Mouse (Mus musculus) CH12.LX (cell line): ENCODE results near the gene Pygm. TPM values are rescaled to one million over a fixed set of nuclear protein-coding genes. Genes with fewer than 3 reads are reported as not detected.

Experiments used
- DNase-seq: peaks from one replicate; pipeline ENCODE4 v3.0.0-alpha.2; 2013; ENCODE audit errors: extremely low read depth
- H3K27ac ChIP-seq: 2 replicates; pipeline ENCODE4 v1.5.1; 2012; ENCODE audit warnings: low read depth, mild to moderate bottlenecking, control low read depth, moderate library complexity; ENCODE audit not compliant: insufficient read depth
- H3K27me3 ChIP-seq: replicated peaks from 2 replicates; pipeline ENCODE3; 2012; ENCODE audit warnings: inconsistent platforms
- H3K36me3 ChIP-seq, 2 experiments: replicated peaks in 1 of 2; 2 replicates each; pipeline versions ENCODE3 to v1.6.1; 2012; ENCODE audit warnings: inconsistent platforms in 1 of 2, low read length in 1 of 2, mild to moderate bottlenecking in 1 of 2, mixed read lengths in 1 of 2, moderate library complexity in 1 of 2; ENCODE audit not compliant: control insufficient read depth in 1 of 2, insufficient read depth in 1 of 2
- H3K4me1 ChIP-seq, 2 experiments: 2 replicates each; pipeline ENCODE4 v1.6.1; 2012; ENCODE audit warnings: inconsistent platforms in 1 of 2, moderate library complexity in 1 of 2; ENCODE audit not compliant: insufficient read depth in 2 of 2, control insufficient read depth in 1 of 2
- H3K4me2 ChIP-seq: 2 replicates; pipeline ENCODE4 v1.6.1; 2012; ENCODE audit warnings: low read depth, mild to moderate bottlenecking, control low read depth; ENCODE audit not compliant: poor library complexity, insufficient read depth, severe bottlenecking
- H3K4me3 ChIP-seq, 3 experiments: fragments of 150-350 bp in 1 of 3; sonication (generic) in 1 of 3; replicated peaks in 1 of 3; 2 replicates each; pipeline versions ENCODE3 to v1.5.1; 2011 to 2012; ENCODE audit warnings: low read depth in 2 of 3, low read length in 2 of 3, mild to moderate bottlenecking in 2 of 3, moderate library complexity in 2 of 3, control low read depth in 1 of 3, improper control_type of control experiment in 1 of 3, inconsistent platforms in 1 of 3, mixed read lengths in 1 of 3; ENCODE audit not compliant: poor library complexity in 1 of 3
- H3K79me2 ChIP-seq: replicated peaks from 2 replicates; pipeline ENCODE4 v1.6.1; 2012; ENCODE audit warnings: mild to moderate bottlenecking, moderate library complexity; ENCODE audit not compliant: control insufficient read depth, poor library complexity, insufficient read depth, severe bottlenecking; ENCODE audit errors: extremely low read depth
- H3K9ac ChIP-seq: 2 replicates; pipeline ENCODE4 v1.6.1; 2012; ENCODE audit warnings: low read depth, mild to moderate bottlenecking, control low read depth, moderate library complexity; ENCODE audit not compliant: insufficient read depth
- H3K9me3 ChIP-seq: replicated peaks from 2 replicates; pipeline ENCODE3; 2012; ENCODE audit warnings: low read length, inconsistent platforms, mixed read lengths
- BHLHE40 ChIP-seq: IDR thresholded peaks from 2 replicates; pipeline ENCODE4 v1.6.1; 2011; ENCODE audit warnings: mild to moderate bottlenecking, low read depth, low read length, improper control_type of control experiment
- CHD1 ChIP-seq: IDR thresholded peaks from 2 replicates; pipeline ENCODE4 v1.6.1; 2012; ENCODE audit warnings: low read depth, low read length, improper control_type of control experiment, inconsistent platforms
- CHD2 ChIP-seq: IDR thresholded peaks from 2 replicates; pipeline ENCODE4 v1.6.1; 2011; ENCODE audit warnings: low read length, improper control_type of control experiment
- CTCF ChIP-seq, 2 experiments: IDR thresholded peaks in 1 of 2; conservative IDR thresholded peaks in 1 of 2; 2 replicates each; pipeline ENCODE4 v1.5.1; 2011 to 2012; ENCODE audit warnings: low read depth in 2 of 2, low read length in 2 of 2, improper control_type of control experiment in 1 of 2, inconsistent platforms in 1 of 2, mild to moderate bottlenecking in 1 of 2, moderate library complexity in 1 of 2
- ELF1 ChIP-seq: IDR thresholded peaks from 2 replicates; pipeline ENCODE4 v1.6.1; 2014; ENCODE audit warnings: low read depth, mild to moderate bottlenecking, inconsistent platforms, low read length, improper control_type of control experiment
- EP300 ChIP-seq: IDR thresholded peaks from 2 replicates; pipeline ENCODE4 v1.6.1; 2011; ENCODE audit warnings: low read length, improper control_type of control experiment
- ETS1 ChIP-seq: conservative IDR thresholded peaks from 2 replicates; pipeline ENCODE4 v1.6.1; 2012; ENCODE audit warnings: low read depth, mild to moderate bottlenecking, inconsistent platforms, low read length, improper control_type of control experiment, moderate library complexity
- GABPA ChIP-seq: IDR thresholded peaks from 2 replicates; pipeline ENCODE4 v1.6.1; 2012; ENCODE audit warnings: low read depth, low read length, improper control_type of control experiment, inconsistent platforms; ENCODE audit not compliant: insufficient replicate concordance
- HCFC1 ChIP-seq: IDR thresholded peaks from 2 replicates; pipeline ENCODE4 v1.6.1; 2012; ENCODE audit warnings: low read depth, mild to moderate bottlenecking, inconsistent platforms, low read length, improper control_type of control experiment
- IRF4 ChIP-seq: IDR thresholded peaks from 2 replicates; pipeline ENCODE4 v1.6.1; 2014; ENCODE audit warnings: low read depth, mild to moderate bottlenecking, inconsistent platforms, low read length, improper control_type of control experiment
- JUND ChIP-seq: conservative IDR thresholded peaks from 2 replicates; pipeline ENCODE4 v1.6.1; 2011; ENCODE audit warnings: low read depth, low read length, improper control_type of control experiment
- KAT2A ChIP-seq: IDR thresholded peaks from 2 replicates; pipeline ENCODE4 v1.6.1; 2012; ENCODE audit warnings: low read length, improper control_type of control experiment, inconsistent platforms; ENCODE audit not compliant: insufficient replicate concordance
- MAFK ChIP-seq: IDR thresholded peaks from 2 replicates; pipeline ENCODE4 v1.6.1; 2011; ENCODE audit warnings: low read length, improper control_type of control experiment; ENCODE audit not compliant: insufficient replicate concordance
- MAZ ChIP-seq: IDR thresholded peaks from 2 replicates; pipeline ENCODE4 v1.6.1; 2012; ENCODE audit warnings: low read depth, mild to moderate bottlenecking, inconsistent platforms, low read length, improper control_type of control experiment, moderate library complexity
- MEF2A ChIP-seq: IDR thresholded peaks from 2 replicates; pipeline ENCODE4 v1.6.1; 2014; ENCODE audit warnings: low read depth, mild to moderate bottlenecking, inconsistent platforms, low read length, improper control_type of control experiment, borderline replicate concordance
- NELFE ChIP-seq: IDR thresholded peaks from 2 replicates; pipeline ENCODE4 v1.6.1; 2011; ENCODE audit warnings: low read depth, low read length, improper control_type of control experiment
- NRF1 ChIP-seq: IDR thresholded peaks from 2 replicates; pipeline ENCODE4 v1.6.1; 2014; ENCODE audit warnings: low read depth, mild to moderate bottlenecking, inconsistent platforms, low read length, improper control_type of control experiment, moderate library complexity
- PAX5 ChIP-seq: IDR thresholded peaks from 2 replicates; pipeline ENCODE4 v1.6.1; 2012; ENCODE audit warnings: low read length, inconsistent platforms, mixed read lengths
- POLR2A ChIP-seq: IDR thresholded peaks from 2 replicates; pipeline ENCODE4 v1.6.1; 2011; ENCODE audit warnings: low read depth, mild to moderate bottlenecking, improper control_type of control experiment, low read length
- POLR2AphosphoS2 ChIP-seq: IDR thresholded peaks from 2 replicates; pipeline ENCODE4 v1.6.1; 2011; ENCODE audit warnings: low read depth, low read length, improper control_type of control experiment
- RAD21 ChIP-seq: IDR thresholded peaks from 2 replicates; pipeline ENCODE4 v1.6.1; 2011; ENCODE audit warnings: low read depth, mild to moderate bottlenecking, low read length, improper control_type of control experiment, moderate library complexity
- SIN3A ChIP-seq: IDR thresholded peaks from 2 replicates; pipeline ENCODE4 v1.6.1; 2012; ENCODE audit warnings: low read length, improper control_type of control experiment, inconsistent platforms
- TBP ChIP-seq: conservative IDR thresholded peaks from 2 replicates; pipeline ENCODE4 v1.6.1; 2011; ENCODE audit warnings: low read depth, low read length, improper control_type of control experiment
- TCF12 ChIP-seq: IDR thresholded peaks from 2 replicates; pipeline ENCODE4 v1.6.1; 2014; ENCODE audit warnings: low read depth, mild to moderate bottlenecking, inconsistent platforms, low read length, improper control_type of control experiment
- UBTF ChIP-seq: IDR thresholded peaks from 2 replicates; pipeline ENCODE4 v1.6.1; 2012; ENCODE audit warnings: low read depth, mild to moderate bottlenecking, inconsistent platforms, low read length, improper control_type of control experiment, moderate library complexity
- USF1 ChIP-seq: IDR thresholded peaks from 2 replicates; pipeline ENCODE4 v1.6.1; 2014; ENCODE audit warnings: low read depth, mild to moderate bottlenecking, inconsistent platforms, low read length, improper control_type of control experiment
- ZKSCAN1 ChIP-seq: IDR thresholded peaks from 2 replicates; pipeline ENCODE4 v1.6.1; 2012; ENCODE audit warnings: low read depth, inconsistent platforms, low read length, improper control_type of control experiment, borderline replicate concordance
- ZNF384 ChIP-seq: IDR thresholded peaks from 2 replicates; pipeline ENCODE4 v1.6.1; 2012; ENCODE audit warnings: low read depth, low read length, improper control_type of control experiment, inconsistent platforms
- dilution Hi-C: fragments of 300-500 bp; cut with MboI; formaldehyde crosslinking; loops from 2 replicates; pipeline ENCODE4 v1.14.3; 2020; ENCODE audit warnings: low sequenced_read_pairs; ENCODE audit not compliant: extremely low pct_unique_long_range_greater_than_20kb, extremely low pct_ligation_motif_present
- in situ Hi-C: fragments of 300-500 bp; cut with MboI; formaldehyde crosslinking; loops from 3 replicates; pipeline ENCODE4 v1.14.3; 2019; ENCODE audit warnings: low sequenced_read_pairs, low pct_ligation_motif_present, low pct_unique_long_range_greater_than_20kb, mixed read lengths
- polyA plus RNA-seq: library from polyadenylated mRNA; unstranded; fragments of >175 nt; gene quantifications from 2 replicates; pipeline ENCODE4 v1.2.1, GENCODE M21; 2012; ENCODE audit warnings: low read depth; ENCODE audit not compliant: insufficient read length
- total RNA-seq, 2 experiments: library from RNA; depleted of rRNA; stranded (reverse); fragments of 300-350 nt in 1 of 2; fragments of >200 nt in 1 of 2; gene quantifications; 2 replicates each; pipeline ENCODE4 v1.2.3; 2012 to 2014

Pygm gene
- total and polyA plus RNA-seq, 3 experiments, result 0.32 to 2.0 (median 0.47) TPM

DNA sequence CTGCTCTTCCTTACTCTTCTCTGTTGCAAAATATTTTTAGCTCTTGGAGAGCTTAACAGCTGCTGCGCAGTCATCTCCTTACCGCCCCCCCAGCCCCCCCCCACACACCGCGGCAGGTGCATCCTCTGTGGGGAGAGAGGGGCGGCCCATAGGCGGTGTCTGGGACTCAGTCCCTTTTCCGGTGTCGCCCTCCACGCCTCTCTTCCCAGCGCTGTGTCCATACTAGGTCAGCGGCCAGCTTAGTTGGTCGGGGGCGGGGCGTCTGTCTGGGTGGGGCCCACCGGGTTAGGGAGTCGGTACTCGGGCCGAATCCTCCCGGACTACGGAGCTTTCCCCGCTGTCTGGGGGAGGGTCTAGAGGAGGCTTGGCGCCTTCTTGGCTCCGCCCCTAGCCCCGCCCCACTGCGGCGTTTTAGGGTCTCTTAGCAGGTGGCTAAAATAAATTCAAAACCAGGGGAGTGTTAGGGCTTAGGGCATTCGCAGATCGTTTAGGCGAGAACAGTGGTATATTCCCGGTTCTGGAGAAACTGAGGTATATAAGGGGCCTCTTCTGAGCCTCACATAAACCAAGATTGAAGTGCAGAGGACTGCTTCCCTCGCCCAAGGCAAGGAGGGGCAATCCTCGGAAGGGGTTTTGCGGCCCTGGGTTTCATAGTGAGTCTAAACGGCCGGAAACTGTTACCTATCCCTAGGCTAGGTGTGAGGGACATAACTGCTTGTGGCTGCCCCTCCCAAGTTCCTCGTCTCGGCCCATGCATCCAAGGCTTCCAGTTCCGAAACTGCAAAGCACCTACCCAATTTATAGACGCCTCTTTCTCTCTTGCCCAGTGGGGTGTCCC, 14.5 kb downstream of the Pygm start (continued):
- TF ChIP-seq USF1 (no peak), UBTF (no peak), TCF12 (peak; percentile 99), CHD2 (peak; percentile 54; the same call in 1 of the 2 replicates), GABPA (no peak), ZNF384 (no peak), JUND (no peak), POLR2A (peak; percentile 50), MAFK (no peak), ETS1 (peak; percentile 56), PAX5 (no peak), SIN3A (no peak), POLR2AphosphoS2 (no peak), CHD1 (no peak), NRF1 (peak; percentile 25; the same call in 1 of the 2 replicates), CTCF (conservative IDR thresholded peaks at IDR 0.05 in 1 of 2, IDR thresholded peaks at IDR 0.05 in 1 of 2; ENCODE audit: low read depth in 2 of 2, low read length in 2 of 2) (no peak), IRF4 (peak; percentile 92), EP300 (peak; percentile 74; the same call in 1 of the 2 replicates), NELFE (no peak), KAT2A (no peak), MEF2A (peak; percentile 91), RAD21 (no peak)

DNA sequence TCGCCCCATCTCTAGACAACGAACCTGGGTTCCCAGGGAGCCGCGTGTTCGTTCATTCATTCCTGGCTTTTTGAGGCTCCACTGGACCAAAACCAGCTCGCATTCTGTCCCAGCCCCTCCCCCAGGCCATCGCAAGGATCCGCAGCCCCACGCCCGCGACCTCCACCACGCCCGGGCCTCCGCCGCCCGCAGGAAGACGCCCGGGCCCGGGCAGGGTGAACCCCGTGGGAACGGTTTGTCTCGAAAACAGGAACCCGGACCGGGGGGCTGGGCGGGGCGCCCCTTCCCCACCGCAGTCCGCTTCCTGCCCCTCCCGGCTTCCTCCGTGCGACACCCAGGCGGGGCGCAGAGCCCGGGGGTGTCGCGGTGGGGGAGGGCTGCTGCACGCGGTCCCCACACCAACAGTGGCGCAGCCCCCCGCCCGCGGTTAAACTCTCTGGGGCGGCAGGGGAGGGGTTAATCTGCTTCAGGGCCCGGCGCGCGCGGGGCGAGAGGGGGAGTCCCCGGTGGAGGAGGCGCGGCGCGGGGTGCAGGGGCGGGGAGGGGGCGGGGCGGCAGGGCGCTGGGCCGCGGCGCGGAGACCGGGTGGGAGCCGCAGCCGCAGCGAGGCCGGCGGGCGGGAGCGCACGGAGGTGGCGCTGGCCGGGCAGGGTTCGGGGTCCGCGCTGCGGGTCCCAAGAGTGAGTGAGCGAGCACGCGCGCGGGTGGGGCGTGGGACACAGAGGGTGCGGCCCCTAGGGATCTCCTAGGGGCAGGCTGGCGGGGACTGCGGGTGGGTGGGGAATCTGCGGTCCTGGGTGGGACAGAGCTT, 15.3 kb downstream of the Pygm start, which contains the start of gene Rasgrp2:
Rasgrp2 (plus strand) TSS at position 56 of the 811 bp plus-strand sequence.
- no peaks in the 10 kb centered on the region for H3K79me2 ChIP-seq
- TF ChIP-seq BHLHE40 (peak; percentile 22; the same call in 1 of the 2 replicates), HCFC1 (peak; percentile 21; the same call in 1 of the 2 replicates), POLR2AphosphoS2 (no peak), UBTF (0 out of 2 replicates have a peak, but pooled peaks have one; percentile 40), CHD2 (peak; percentile 50), NRF1 (peak; percentile 23; the same call in 1 of the 2 replicates), ETS1 (peak; percentile 9; the same call in 1 of the 2 replicates), EP300 (peak; percentile 29; the same call in 1 of the 2 replicates), TCF12 (peak; percentile 45; the same call in 1 of the 2 replicates), ELF1 (peak; percentile 37; the same call in 1 of the 2 replicates), JUND (no peak), MEF2A (0 out of 2 replicates have a peak, but pooled peaks have one; percentile 22), IRF4 (peak; percentile 9; the same call in 1 of the 2 replicates), TBP (no peak), SIN3A (peak; percentile 50), ZKSCAN1 (no peak), MAZ (peak; percentile 83)
- TF ChIP-seq, all 38 proteins: peak for 13
- Histone ChIP-seq H3K4me2 (peak within 1 kb of the TSS; percentile 90), H3K4me3 (peak within 1 kb of the TSS; percentile 51 to 62 (median 53)), H3K27ac (0 out of 2 replicates have a peak within 1 kb of the TSS, but pooled peaks have one; percentile 2), H3K9ac (peak within 1 kb of the TSS; percentile 51), H3K9me3 (no peaks in the 10 kb centered on the region), H3K27me3 (no peaks in the 10 kb centered on the region), H3K36me3 (peaks cover 0 to 21% of the 10 kb centered on the region in 2 experiments), H3K4me1 (peaks cover 4 to 39% of the 10 kb centered on the region in 2 experiments)
- in situ Hi-C loops (no loop called here), dilution Hi-C loops (no loop called here)
- peak; percentile 43 for DNase-seq
